In genomic region chr19:40512500-40513421, GRCm38 (mm10) we compare ENCODE assay signal across 7 mouse cellular contexts. TPM values are rescaled to one million over a fixed set of nuclear protein-coding genes. Genes with fewer than 3 reads are reported as not detected.
DNase-seq lines count a peak whose midpoint lies in the region; ATAC-seq and TF ChIP-seq lines count a peak whose summit lies in the region.

No protein-coding gene starts in this region.

- peaks cover 2% of the 10 kb centered on the region for H3K9me3 ChIP-seq in CH12.LX (replicated peaks; ENCODE audit: low read length)
- H3K9me3 ChIP-seq in heart, embryonic 14.5 days (ENCODE audit: control insufficient read depth, low read length) = no peaks in the 10 kb centered on the region

- peak; percentile 2; the same call in 1 of the 2 replicates for ATAC-seq in heart, embryonic 14.5 days (ENCODE audit: insufficient number of reproducible peaks, insufficient read depth, low FRiP score, low read depth)
- peak; percentile 13; the same call in 1 of the 2 replicates for ATAC-seq in megakaryocyte-erythroid progenitor cell, adult 5-6 weeks (replicated peaks; ENCODE audit: low FRiP score, low TSS enrichment, poor library complexity, severe bottlenecking)

- TF ChIP-seq EP300 in CH12.LX (IDR thresholded peaks at IDR 0.05; ENCODE audit: low read length) = no peak

- H3K36me3 ChIP-seq in CH12.LX (replicated peaks in 1 of 2; ENCODE audit: control insufficient read depth in 1 of 2, insufficient read depth in 1 of 2, low read length in 1 of 2) = no peaks in the 10 kb centered on the region
- no peaks in the 10 kb centered on the region for H3K36me3 ChIP-seq in heart, embryonic 14.5 days (ENCODE audit: control insufficient read depth, insufficient read depth, low read length)

- peak overlapping the region; percentile 68 to 87 (median 72) for H3K4me3 ChIP-seq in CH12.LX (replicated peaks in 1 of 3; ENCODE audit: low read depth in 2 of 3, low read length in 2 of 3, poor library complexity in 1 of 3)
- peak overlapping the region; percentile 66 to 74 for H3K4me3 ChIP-seq in heart, embryonic 14.5 days (ENCODE audit: control insufficient read depth in 1 of 2, insufficient read depth in 1 of 2, low read depth in 1 of 2, low read length in 2 of 2)

- H3K27ac ChIP-seq in CH12.LX (ENCODE audit: insufficient read depth, low read depth) = no peak overlapping the region
- peak overlapping the region; percentile 83 to 92 for H3K27ac ChIP-seq in heart, embryonic 14.5 days (replicated peaks in 1 of 2; ENCODE audit: control insufficient read depth in 1 of 2, insufficient read depth in 1 of 2, low read depth in 2 of 2, low read length in 2 of 2)

- peak overlapping the region; percentile 71 for H3K9ac ChIP-seq in CH12.LX (ENCODE audit: insufficient read depth, low read depth)
- H3K9ac ChIP-seq in heart, embryonic 14.5 days (ENCODE audit: low read length) = peak overlapping the region; percentile 82

- H3K4me2 ChIP-seq in CH12.LX (ENCODE audit: insufficient read depth, low read depth, poor library complexity, severe bottlenecking) = peak overlapping the region; percentile 98
- peak overlapping the region; percentile 83 for H3K4me2 ChIP-seq in heart, embryonic 14.5 days (ENCODE audit: low read length)

- DNase-seq in CH12.LX (ENCODE audit: extremely low read depth) = no peak
- DNase-seq in Muller cell, postnatal 12 days (ENCODE audit: inconsistent ontology term) = peak; percentile 50
- DNase-seq in embryo, embryonic 10 days (ENCODE audit: low spot score) = peak; percentile 67
- DNase-seq in left cerebral cortex, postnatal 14 days (ENCODE audit: low spot score in 2 of 2) = peak; percentile 36 to 41
- DNase-seq in spleen, adult 18-20 months = peak; percentile 26 to 49

- no peaks in the 10 kb centered on the region for H3K27me3 ChIP-seq in CH12.LX (replicated peaks)
- no peaks in the 10 kb centered on the region for H3K27me3 ChIP-seq in heart, embryonic 14.5 days (ENCODE audit: control insufficient read depth, insufficient read depth, low read length)

- dilution Hi-C loops in CH12.LX (cut with MboI; ENCODE audit: extremely low pct_ligation_motif_present, extremely low pct_unique_long_range_greater_than_20kb, low sequenced_read_pairs) = no loop called here

- WGBS in heart, embryonic 14.5 days = under 1% methylated on average over 34 of the region's 34 CpGs

- TF ChIP-seq POLR2A in CH12.LX (IDR thresholded peaks at IDR 0.05; ENCODE audit: low read depth, low read length) = no peak

- peaks cover 8 to 26% of the 10 kb centered on the region in 2 experiments; a peak in 3 of 4 replicates for H3K4me1 ChIP-seq in CH12.LX (ENCODE audit: control insufficient read depth in 1 of 2, insufficient read depth in 2 of 2)
- H3K4me1 ChIP-seq in heart, embryonic 14.5 days (ENCODE audit: control insufficient read depth in 2 of 2, insufficient read depth in 2 of 2, low read length in 2 of 2) = peaks cover 13 to 33% of the 10 kb centered on the region in 2 experiments

- no peaks in the 10 kb centered on the region for H3K79me2 ChIP-seq in CH12.LX (replicated peaks; ENCODE audit: control insufficient read depth, extremely low read depth, insufficient read depth, poor library complexity, severe bottlenecking)

- TF ChIP-seq CTCF in CH12.LX (conservative IDR thresholded peaks at IDR 0.05 in 1 of 2, IDR thresholded peaks at IDR 0.05 in 1 of 2; ENCODE audit: low read depth in 2 of 2, low read length in 2 of 2) = no peak

- intact Hi-C loops in left cerebral cortex, postnatal 14 days (cut with DNase I) = loop anchor here (5.0 to 10.0 kb wide), 2 partner anchors 40 to 118 kb away; no protein-coding TSS in a partner anchor

- TF ChIP-seq RAD21 in CH12.LX (IDR thresholded peaks at IDR 0.05; ENCODE audit: low read depth, low read length) = no peak

- in situ Hi-C loops in CH12.LX (cut with MboI; ENCODE audit: low pct_ligation_motif_present, low pct_unique_long_range_greater_than_20kb, low sequenced_read_pairs) = no loop called here

TF ChIP-seq in CH12.LX, 34 proteins besides CTCF, POLR2A, EP300 and RAD21:
- no peak for TF ChIP-seq POLR2AphosphoS2 (IDR thresholded peaks at IDR 0.05; ENCODE audit: low read depth, low read length)
- peak; percentile 22; the same call in 1 of the 2 replicates for TF ChIP-seq SIN3A (IDR thresholded peaks at IDR 0.05; ENCODE audit: low read length)
- TF ChIP-seq ELF1 (IDR thresholded peaks at IDR 0.05; ENCODE audit: low read depth, low read length) = 0 out of 2 replicates have a peak, but pooled peaks have one; percentile 10
- TF ChIP-seq IRF4 (IDR thresholded peaks at IDR 0.05; ENCODE audit: low read depth, low read length) = peak; percentile 12; the same call in 1 of the 2 replicates
- TF ChIP-seq RCOR1 (conservative IDR thresholded peaks at IDR 0.05; ENCODE audit: low read depth, low read length) = no peak

RNA-seq across cellular contexts. Expression of gene Sorbs1, which starts 0.8 kb away (rescaled TPM):
- total RNA-seq in CH12.LX (2012; rRNA removed) = 2.6 and 3.6 TPM in 2 replicates
- total RNA-seq in CH12.LX (2014; rRNA removed) = 2.1 and 3.1 TPM in 2 replicates
- 6.2 and 9.3 TPM in 2 replicates for polyA plus RNA-seq in CH12.LX (2012; ENCODE audit: insufficient read length, low read depth)
- 109 and 122 TPM in 2 replicates for polyA plus RNA-seq in heart, embryonic 14.5 days (2014; fragmentation: Nextera tagmentation; extraction: Ambion mirVana)
- total RNA-seq in left cerebral cortex, postnatal 14 days (2021) = 100 to 1,000 TPM; 108 to 126 TPM
- total RNA-seq in megakaryocyte-erythroid progenitor cell, adult 5-6 weeks (2014; fragmentation: Nextera tagmentation) = 13.9 and 33.6 TPM in 2 replicates
- 12.3 and 30.4 TPM in 2 replicates for total RNA-seq in megakaryocyte-erythroid progenitor cell, adult 5-6 weeks (2017)
